Mouse (Mus musculus): ENCODE data around the gene Trim71.

Trim71 gene

DNA sequence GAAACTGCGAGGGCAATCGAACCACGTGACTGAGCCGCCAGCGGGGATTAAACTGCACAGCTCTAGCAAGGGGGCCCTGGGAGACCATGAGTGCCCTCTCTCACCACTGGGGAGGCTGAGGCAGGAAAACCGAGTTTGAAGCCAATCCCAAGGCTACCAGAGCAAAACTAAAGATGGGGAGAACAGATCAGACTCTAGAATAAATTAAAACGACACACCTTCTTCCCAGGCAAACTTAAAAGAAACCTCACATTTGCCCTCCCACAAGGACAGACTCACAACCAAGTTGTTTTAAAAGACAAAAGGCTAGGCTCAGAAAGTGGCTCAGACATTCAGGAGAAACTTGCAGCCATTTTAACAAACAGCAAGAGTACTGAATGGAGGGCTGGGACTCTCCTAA, 7.1 kb downstream of the Trim71 start:
- DNase-seq (ENCODE audit: inconsistent ontology term), result no peak

DNA sequence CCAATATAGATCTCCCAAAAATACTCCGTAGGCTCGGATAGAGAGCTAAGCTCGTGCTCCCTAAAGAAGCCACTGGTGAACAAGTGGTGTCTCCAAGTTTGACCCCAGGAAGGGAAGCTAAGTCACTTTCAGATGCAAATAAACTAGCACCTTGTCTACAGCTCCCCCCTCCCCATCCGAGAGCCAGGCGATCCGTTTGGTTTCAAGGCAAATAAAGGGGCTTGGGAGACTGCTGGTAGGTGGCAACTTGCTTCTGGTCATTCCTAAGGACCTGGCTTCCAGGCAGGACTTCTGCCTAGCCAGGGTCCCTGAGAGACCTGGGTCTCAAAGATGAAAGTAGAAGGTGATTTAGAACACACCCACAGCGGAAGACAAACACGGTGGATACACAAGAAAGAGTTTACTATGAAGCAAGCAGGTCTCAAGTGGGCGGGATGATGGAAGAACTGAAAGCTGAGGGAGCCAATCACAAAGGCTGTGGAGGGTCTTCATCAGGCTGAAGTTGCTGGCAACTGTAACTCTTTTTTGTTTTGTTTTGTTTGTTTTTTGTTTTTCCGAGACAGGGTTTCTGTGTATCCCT, 7.8 kb downstream of the Trim71 start:
- DNase-seq (ENCODE audit: inconsistent ontology term), result no peak

GRCm38 (mm10) chr9:114554355-114554979, 9.7 kb downstream of the Trim71 start:
- no peak for DNase-seq (ENCODE audit: inconsistent ontology term)

- DNase-seq (ENCODE audit: inconsistent ontology term), result no peak
These were observed 10.3 kb downstream of the Trim71 start for GRCm38 (mm10) chr9:114553828-114554227.

- peak; percentile 71 for DNase-seq (ENCODE audit: inconsistent ontology term)
These were observed 14.1 kb downstream of the Trim71 start for GRCm38 (mm10) chr9:114550033-114550432.

- DNase-seq (ENCODE audit: inconsistent ontology term), result no peak
These were observed 15.1 kb downstream of the Trim71 start for GRCm38 (mm10) chr9:114549117-114549516.

DNA sequence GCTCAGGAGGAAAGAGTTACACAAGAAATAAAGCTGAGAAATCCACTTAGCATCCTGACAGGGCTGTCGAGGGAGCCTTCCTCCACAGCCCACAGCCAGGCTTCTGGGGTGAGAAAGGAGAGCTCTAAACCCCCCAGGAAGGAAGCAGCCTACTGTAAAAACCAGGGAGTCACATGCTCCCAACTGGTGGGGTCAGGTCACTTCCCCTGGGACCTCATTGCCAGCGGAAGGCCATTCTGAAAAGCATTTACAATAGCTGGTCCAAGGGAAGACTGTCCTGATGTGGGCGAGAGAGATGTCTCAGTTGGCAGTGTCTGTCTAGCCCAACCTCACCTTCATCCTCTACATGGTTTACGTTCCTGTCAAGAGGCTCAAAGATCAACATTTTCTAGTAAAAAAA, 15.7 kb downstream of the Trim71 start:
- no peak for DNase-seq (ENCODE audit: inconsistent ontology term)

- no peak for DNase-seq (ENCODE audit: inconsistent ontology term)
These were observed 16.5 kb downstream of the Trim71 start for GRCm38 (mm10) chr9:114547643-114548077.

DNA sequence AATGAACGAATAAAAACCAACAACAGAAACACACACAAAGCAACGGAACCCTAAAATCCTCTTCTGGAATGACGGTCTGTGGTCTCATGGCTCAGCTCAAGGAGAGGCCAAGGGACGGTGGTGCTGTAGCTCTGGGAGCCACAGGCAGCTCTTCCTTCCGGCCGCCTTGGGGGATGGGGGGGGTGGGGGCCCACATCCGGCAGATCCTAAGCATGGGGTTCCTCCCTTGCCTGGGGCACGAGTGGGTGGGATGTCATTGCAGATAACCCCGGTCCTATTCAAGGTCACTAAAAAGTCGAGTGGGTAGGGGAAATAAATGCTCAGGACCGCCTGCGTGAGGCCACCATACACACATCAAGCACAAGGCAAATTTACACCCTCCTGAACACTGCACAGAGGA, 17.4 kb downstream of the Trim71 start:
- no peak for DNase-seq (ENCODE audit: inconsistent ontology term)

GRCm38 (mm10) chr9:114544754-114545393, 19.3 kb downstream of the Trim71 start:
- no peak for DNase-seq (ENCODE audit: inconsistent ontology term)

- DNase-seq (ENCODE audit: inconsistent ontology term), result no peak
These were observed 20.1 kb downstream of the Trim71 start for GRCm38 (mm10) chr9:114543882-114544753.

DNA sequence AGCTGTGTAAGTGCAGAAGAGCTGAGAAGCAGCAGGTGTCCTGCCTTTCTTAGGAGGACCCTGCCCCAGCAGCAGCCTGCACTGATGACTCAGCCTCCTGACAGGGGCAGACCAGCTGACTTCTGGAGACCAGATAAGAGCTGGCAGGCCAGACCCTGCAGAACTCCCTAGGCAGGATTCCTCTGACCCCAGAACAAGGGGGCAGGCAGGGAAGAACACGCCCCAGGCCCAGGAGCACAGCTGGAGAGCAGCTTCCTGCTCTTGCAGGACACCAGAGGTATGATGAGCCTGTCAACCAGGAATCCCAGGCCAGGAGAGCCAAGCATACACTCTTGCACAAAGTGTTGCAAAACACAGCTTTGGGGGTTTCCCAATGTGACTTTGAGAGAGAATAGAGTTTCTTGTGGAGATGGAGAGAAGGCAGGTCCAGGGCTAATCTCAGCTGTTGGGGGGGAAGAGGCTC, 22.9 kb downstream of the Trim71 start:
- no peak for DNase-seq (ENCODE audit: inconsistent ontology term)

DNA sequence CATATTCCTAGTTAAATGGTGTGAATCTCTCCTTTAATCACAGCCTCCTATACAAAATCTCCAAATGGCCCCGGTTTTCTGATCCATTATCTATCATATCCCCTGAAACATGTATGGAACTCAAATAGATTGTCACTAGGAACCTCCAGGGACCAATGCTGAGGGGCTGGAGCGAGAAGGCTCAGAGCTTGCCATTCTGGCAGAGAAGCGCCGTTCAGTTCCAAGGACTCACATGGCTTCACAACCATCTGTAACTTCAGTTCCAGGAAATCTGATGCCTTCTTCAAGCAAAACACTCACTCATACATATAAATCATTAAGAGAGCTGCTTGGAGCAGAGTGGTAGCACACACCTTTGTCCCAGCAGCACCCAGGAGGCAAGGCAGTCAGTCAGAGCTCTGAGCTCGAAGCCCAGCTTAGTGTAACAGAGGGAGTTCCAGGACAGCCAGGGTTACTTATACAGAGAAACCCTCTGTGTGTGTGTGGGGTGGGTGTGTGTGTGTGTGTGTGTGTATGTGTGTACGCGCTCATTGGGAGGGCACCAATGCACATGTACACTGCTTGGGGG, 25.1 kb downstream of the Trim71 start:
- DNase-seq (ENCODE audit: inconsistent ontology term), result no peak

DNA sequence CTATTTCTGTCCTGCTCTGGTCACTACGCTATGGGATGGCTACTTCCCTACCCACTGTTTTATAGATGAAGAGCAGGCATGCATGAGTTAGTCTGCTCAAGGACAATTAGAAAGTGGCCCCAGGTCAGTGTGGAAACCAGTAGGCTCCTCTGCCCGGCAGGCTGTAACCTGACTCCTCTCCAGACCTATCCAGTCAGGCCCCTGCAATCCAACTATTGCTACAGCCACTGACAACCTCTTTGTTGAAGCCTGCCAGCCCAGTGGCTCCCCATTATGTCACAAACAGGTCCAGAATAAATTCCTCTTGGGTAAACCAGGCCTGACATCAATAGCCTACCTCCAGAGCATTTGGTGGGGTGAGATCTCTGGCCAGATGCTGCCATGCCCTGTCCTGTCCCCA, 27.5 kb downstream of the Trim71 start:
- DNase-seq (ENCODE audit: inconsistent ontology term), result peak; percentile 77

DNA sequence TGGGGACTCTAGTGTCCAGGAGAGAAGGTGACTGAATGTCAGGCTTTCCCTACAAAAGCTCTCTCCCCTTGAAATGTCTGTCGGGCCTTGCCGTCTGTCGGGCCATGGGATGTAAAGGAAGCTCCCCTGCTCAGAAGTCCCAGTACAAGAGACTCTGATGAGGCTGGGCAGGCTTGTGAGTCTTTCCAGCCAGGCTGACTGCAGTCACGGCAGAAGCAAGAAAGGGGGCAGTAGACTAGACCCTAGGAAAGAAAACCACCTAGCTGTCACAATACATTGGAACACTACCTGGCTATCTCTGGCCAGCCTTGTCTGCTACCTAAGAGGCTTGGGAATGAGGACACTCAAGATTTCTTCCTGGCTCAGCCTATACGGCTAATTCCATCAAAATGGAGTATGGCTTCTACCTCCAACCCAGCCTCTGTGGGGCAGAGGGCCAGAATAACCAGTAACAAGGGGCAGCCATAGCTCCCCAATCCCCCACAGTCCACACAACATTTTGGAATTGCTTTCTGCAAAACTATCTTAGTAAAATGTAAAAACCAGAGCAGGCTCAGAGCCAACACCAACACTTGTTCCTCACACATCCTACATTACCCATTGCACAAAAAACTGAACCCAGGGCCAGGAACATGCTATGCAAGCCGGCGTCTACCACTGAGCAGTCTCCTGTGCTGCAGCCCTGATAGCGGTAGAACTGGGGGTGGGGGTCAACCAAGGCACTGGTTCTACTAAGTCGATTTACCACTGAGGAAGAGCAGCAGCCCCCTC, 29.2 kb downstream of the Trim71 start:
- no peak for DNase-seq (ENCODE audit: inconsistent ontology term)

- no peak for DNase-seq (ENCODE audit: inconsistent ontology term)
These were observed 30.3 kb downstream of the Trim71 start for GRCm38 (mm10) chr9:114533848-114534247.

DNA sequence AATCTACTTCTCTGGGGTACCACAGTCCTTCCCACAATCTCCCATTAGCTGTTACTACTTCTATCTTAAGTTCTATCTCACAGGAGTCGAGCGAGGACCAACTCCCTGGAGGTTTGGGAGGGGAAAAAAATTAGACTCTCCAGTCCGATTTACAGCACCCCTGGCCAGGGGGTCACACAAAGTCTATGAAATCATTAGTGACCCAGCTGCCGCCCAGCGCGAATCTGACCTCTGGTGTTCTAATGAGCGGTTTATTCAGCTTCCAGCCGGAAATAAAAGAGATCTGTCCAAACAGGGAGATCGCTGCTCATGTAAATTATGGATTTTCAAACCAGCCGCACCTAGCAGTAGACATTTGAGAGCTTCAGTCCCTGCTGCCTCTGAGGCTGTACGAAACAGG, 32.9 kb downstream of the Trim71 start:
- no peak for DNase-seq (ENCODE audit: inconsistent ontology term)

- DNase-seq (ENCODE audit: inconsistent ontology term), result peak; percentile 56
These were observed 35.5 kb downstream of the Trim71 start for GRCm38 (mm10) chr9:114528680-114529048.

DNA sequence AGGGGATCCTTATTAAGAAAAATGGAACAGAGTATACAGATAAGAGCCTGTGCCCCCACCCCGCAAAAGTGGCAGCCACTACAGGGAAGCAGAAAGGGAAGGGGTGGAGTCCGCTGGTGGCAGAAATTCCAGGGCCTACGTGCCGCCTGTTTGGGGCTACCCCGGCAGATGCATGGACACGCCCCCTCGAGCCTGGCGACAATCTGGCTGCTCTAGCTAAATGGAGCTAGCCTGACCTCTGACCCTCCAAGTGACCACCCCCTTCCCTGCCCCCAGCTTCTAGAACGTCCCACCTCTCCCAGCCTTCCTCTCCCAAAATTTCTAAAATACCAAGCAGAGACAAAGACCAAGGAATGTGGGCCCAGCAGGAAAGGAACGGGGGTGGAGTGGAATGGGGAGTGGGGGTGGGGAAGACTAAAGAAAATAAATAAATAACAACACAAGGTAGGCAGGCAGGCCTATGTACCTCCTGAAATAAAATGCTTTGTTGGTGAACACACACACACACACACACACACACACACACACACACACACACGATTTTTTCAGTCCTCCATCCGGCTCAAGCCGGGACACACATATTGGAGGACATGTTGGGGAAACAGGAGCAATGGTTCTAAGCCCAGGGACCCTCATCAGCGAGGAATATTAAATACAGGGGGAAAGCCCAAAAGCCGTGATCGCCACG, 36.0 kb downstream of the Trim71 start:
- peak; percentile 95 for DNase-seq (ENCODE audit: inconsistent ontology term)

- DNase-seq (ENCODE audit: inconsistent ontology term), result peak; percentile 85
These were observed 37.1 kb downstream of the Trim71 start for GRCm38 (mm10) chr9:114527085-114527484.

- no peak for DNase-seq (ENCODE audit: inconsistent ontology term)
These were observed 37.6 kb downstream of the Trim71 start for GRCm38 (mm10) chr9:114526581-114526980.
